Mouse (Mus musculus) hindbrain, embryonic 16.5 days (tissue): ENCODE data around the gene Palm2. TPM values are rescaled to one million over a fixed set of nuclear protein-coding genes. Genes with fewer than 3 reads are reported as not detected.

ENCODE experiments used
- ATAC-seq: fragments of 200-750 bp; cut with Nextera tagmentation; 2 replicates; pipeline ENCODE4 v1.8.0; 2017; ENCODE audit warnings: moderate TSS enrichment, moderate library complexity
- H3K27ac ChIP-seq: fragments of 300-500 bp; sonication (generic); 2 replicates; pipeline ENCODE4 v1.5.1; 2014; ENCODE audit warnings: low read depth, mild to moderate bottlenecking, control low read depth, low read length, moderate library complexity
- H3K27me3 ChIP-seq: fragments of 300-500 bp; sonication (generic); replicated peaks from 2 replicates; pipeline ENCODE4 v1.6.1; 2014; ENCODE audit warnings: low read length; ENCODE audit not compliant: control insufficient read depth, insufficient read depth
- H3K36me3 ChIP-seq: fragments of 300-500 bp; sonication (generic); 2 replicates; pipeline ENCODE4 v1.6.1; 2014; ENCODE audit warnings: mild to moderate bottlenecking, low read length, moderate library complexity, mixed read lengths; ENCODE audit not compliant: control insufficient read depth, insufficient read depth
- H3K4me1 ChIP-seq: fragments of 300-500 bp; sonication (generic); 2 replicates; pipeline ENCODE4 v1.6.1; 2014; ENCODE audit warnings: low read depth, low read length; ENCODE audit not compliant: control insufficient read depth, insufficient read depth
- H3K4me2 ChIP-seq: fragments of 300-500 bp; sonication (generic); 2 replicates; pipeline ENCODE4 v1.6.1; 2014; ENCODE audit warnings: mild to moderate bottlenecking, low read length, control low read depth, moderate library complexity
- H3K4me3 ChIP-seq: fragments of 300-500 bp; sonication (generic); 2 replicates; pipeline ENCODE4 v1.5.1; 2014; ENCODE audit warnings: mild to moderate bottlenecking, low read length, control low read depth, moderate library complexity
- H3K9ac ChIP-seq: fragments of 300-500 bp; sonication (generic); 2 replicates; pipeline ENCODE4 v1.6.1; 2014; ENCODE audit warnings: low read depth, mild to moderate bottlenecking, control low read depth, low read length, moderate library complexity
- H3K9me3 ChIP-seq: fragments of 300-500 bp; sonication (generic); 2 replicates; pipeline ENCODE4 v1.6.1; 2014; ENCODE audit warnings: mild to moderate bottlenecking, low read length, moderate library complexity; ENCODE audit not compliant: control insufficient read depth
- WGBS: fragments of 180-500 bp; shearing (Covaris S2); extraction: QIAGEN DNeasy Blood & Tissue Kit; methylation state at CpG from one replicate; pipeline ENCODE4 v1.1.7; 2014; 5-methylcytosine and 5-hydroxymethylcytosine counted together
- polyA plus RNA-seq: library from polyadenylated mRNA; unstranded; fragments of >200 nt; fragmentation: Nextera tagmentation; extraction: Ambion mirVana; gene quantifications from 2 replicates; pipeline ENCODE4 v1.2.1, GENCODE M21; 2015

Palm2 gene
- polyA plus RNA-seq, 1 experiment from 2014 or later, result 20.3 TPM

DNA sequence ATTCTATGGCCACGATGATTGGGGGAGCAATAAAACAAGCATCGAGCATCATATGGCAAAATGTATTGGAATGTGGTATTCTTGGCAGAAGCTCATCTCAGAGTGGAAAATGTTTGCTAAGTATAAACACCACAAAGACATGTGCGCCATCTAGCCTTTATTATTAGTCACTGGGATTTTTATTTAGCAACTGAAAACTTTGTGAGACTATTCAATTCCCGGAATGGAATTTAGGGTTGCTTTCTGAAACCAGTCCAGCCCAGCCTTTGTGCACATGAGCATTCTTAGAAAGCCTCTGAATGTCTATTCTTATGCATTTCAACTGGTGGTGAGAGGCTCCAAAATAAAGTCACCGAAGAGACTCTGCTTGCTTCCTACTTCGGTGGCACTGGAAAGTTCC lies 55.8 kb downstream of the Palm2 start:
- H3K27me3 ChIP-seq, result no peaks in the 10 kb centered on the region
- H3K9me3 ChIP-seq, result no peaks in the 10 kb centered on the region
- H3K27ac ChIP-seq, result no peak overlapping the region
- no peak overlapping the region for H3K4me3 ChIP-seq
- H3K36me3 ChIP-seq, result no peaks in the 10 kb centered on the region
- H3K4me2 ChIP-seq, result no peak overlapping the region
- ATAC-seq, result no peak
- no peak overlapping the region for H3K9ac ChIP-seq
- no peaks in the 10 kb centered on the region for H3K4me1 ChIP-seq
- WGBS, result 79% methylated on average over 6 of the region's 6 CpGs

DNA sequence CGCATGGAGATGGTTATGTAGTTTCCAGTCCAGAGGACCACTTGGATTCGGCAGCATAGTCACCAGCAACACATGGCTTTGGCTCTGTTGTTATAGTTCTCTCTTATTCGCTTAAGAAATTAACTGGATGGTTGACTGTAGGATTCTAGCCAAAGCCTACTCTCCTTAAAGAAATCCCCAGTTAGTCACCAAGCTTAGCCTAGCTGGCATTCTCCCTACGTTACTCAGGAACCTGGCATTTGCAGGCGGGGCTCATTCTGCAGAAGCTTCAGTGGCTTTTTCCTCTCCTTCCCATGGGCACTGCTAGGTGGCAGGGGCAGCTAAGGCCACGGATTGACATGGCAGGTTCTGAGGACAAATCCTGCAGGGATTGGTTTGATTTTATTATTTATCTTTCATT lies 70.7 kb downstream of the Palm2 start:
- H3K9me3 ChIP-seq, result no peaks in the 10 kb centered on the region
- WGBS, result 89% methylated on average over 6 of the region's 6 CpGs
- H3K4me3 ChIP-seq, result no peak overlapping the region
- no peak for ATAC-seq
- H3K27me3 ChIP-seq, result no peaks in the 10 kb centered on the region
- no peak overlapping the region for H3K4me2 ChIP-seq
- no peak overlapping the region for H3K9ac ChIP-seq
- H3K4me1 ChIP-seq, result no peaks in the 10 kb centered on the region
- no peak overlapping the region for H3K27ac ChIP-seq
- no peaks in the 10 kb centered on the region for H3K36me3 ChIP-seq

DNA sequence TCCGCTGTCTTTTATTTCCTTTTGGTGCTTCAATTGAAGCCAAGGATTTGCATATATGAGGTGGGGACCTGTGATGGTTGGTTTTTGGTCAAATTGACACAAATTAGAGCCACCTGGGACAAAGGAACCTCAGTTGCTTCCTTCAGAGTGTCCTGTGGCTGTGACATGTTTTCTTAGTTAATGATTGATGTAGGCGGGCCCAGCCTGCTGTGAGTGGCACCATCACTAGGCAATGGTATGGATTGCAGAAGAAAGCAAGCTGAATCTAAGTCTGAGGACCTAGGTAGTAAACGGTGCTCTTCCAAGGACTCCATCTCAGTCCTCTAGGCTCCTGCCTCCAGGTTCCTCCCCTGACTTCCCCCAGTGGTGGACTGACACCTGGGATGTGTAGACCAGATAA lies 76.5 kb downstream of the Palm2 start:
- no peak for ATAC-seq
- WGBS, result 81% methylated on average over 3 of the region's 3 CpGs

DNA sequence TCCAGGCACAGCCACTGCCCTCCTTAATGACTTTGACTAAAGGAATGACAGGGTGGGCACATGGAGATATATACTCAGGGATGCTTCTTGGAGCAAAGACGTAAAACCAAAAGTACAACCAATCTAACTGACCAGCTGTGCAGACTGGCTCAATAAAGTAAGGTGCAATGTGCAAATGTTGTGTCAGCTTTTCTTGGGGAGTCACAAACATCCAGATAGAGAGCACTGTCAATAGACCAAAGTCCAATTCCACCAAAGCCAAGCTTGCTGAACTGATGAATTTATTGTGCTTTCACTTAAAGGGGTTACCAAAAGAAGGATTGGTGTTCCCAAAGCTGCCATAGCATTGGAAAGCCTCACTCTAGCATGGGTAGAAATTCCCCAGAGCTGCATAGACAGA lies 77.7 kb downstream of the Palm2 start:
- Histone ChIP-seq H3K9me3 (no peaks in the 10 kb centered on the region), H3K9ac (no peak overlapping the region), H3K36me3 (no peaks in the 10 kb centered on the region), H3K4me3 (no peak overlapping the region), H3K4me2 (no peak overlapping the region), H3K27me3 (no peaks in the 10 kb centered on the region), H3K27ac (no peak overlapping the region), H3K4me1 (no peaks in the 10 kb centered on the region)
- ATAC-seq, result no peak
- WGBS, result 97% methylated on average over 1 of the region's 1 CpGs

More for the DNA sequence above, 76.5 kb downstream of the Palm2 start:
- Histone ChIP-seq H3K27ac (no peak overlapping the region), H3K9me3 (no peaks in the 10 kb centered on the region), H3K4me2 (no peak overlapping the region), H3K36me3 (no peaks in the 10 kb centered on the region), H3K4me1 (no peaks in the 10 kb centered on the region), H3K27me3 (no peaks in the 10 kb centered on the region), H3K9ac (no peak overlapping the region), H3K4me3 (no peak overlapping the region)

DNA sequence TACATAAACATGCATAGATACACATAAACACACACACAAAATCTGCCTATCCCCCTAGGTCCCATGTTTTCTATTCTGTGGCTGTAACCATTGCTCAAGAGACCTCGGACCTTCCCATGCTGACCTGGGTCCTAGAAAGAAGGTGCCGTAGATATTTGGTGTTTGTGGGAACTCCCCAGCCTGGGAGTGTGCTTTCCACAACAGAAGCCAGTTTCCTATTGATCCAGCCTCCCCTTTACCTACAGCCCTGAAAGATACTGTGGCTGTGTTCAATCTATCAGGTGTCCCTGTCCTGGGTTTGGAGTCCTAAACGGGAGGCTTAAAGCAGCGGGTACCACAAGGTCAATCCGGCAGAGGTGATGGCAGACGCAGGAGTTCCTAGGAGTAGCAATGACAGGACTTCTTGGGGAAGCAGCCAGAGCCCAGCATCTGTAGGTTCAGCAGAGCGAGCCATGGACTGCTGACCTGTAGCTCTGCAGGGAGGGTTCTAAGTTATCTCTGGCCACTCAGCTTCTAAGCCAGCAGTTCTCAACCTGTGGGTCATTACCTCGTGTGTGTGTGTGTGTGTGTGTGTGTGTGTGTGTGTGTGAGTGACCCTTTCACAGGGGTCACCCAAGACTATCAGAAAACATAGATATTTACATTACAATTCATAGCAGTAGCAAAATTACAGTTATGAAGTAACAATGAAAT lies 79.3 kb downstream of the Palm2 start:
- Histone ChIP-seq H3K4me1 (no peaks in the 10 kb centered on the region), H3K27me3 (no peaks in the 10 kb centered on the region), H3K4me3 (no peak overlapping the region), H3K9me3 (no peaks in the 10 kb centered on the region), H3K27ac (no peak overlapping the region), H3K36me3 (no peaks in the 10 kb centered on the region), H3K4me2 (no peak overlapping the region), H3K9ac (no peak overlapping the region)
- 84% methylated on average over 8 of the region's 8 CpGs for WGBS
- no peak for ATAC-seq

DNA sequence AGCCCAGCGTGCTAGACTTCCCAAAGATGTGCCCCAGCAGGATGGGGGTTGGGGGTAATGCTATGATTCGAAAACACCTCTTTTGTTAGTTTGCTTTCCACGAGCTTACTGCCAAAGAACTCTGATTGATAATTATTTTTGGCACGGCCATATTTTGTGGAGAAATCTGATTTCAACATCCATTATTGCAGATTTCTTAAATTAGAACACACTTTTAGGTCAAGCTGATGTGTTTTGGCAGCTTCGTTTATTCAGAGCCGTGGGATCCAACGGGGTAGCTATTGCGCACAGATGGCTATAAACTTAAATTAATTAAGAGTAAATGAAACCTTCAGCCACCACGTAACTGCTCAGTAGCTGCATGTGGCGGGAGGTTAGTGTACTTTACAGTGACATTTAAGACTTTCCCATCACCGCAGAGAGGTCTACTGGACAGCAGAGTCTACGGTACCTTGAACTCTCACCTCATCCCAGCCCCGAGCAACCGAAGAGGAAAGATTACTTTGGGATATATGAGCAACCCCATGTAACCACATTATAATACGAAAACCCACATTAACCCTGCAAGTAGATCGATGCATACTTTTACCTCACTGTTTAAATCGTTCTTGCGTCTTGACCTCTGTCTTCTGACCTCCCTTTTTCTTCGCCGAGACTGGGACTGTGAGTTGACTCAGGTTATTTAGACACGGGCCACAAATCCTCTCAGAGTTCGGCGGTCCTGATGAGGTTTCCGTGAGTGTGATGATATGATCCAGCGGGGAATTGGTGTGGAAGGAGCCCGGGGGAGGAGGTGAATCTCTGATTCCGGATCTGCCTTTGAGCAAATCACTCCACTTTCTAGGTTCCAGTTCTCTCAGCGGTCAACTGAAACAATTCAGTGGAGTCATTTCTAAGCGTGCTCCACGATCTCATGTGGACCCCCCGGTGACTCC lies 80.2 kb downstream of the Palm2 start:
- WGBS, result 80% methylated on average over 31 of the region's 31 CpGs
- Histone ChIP-seq H3K27ac (no peak overlapping the region), H3K9ac (no peak overlapping the region), H3K27me3 (no peaks in the 10 kb centered on the region), H3K36me3 (no peaks in the 10 kb centered on the region), H3K4me2 (no peak overlapping the region), H3K9me3 (no peaks in the 10 kb centered on the region), H3K4me3 (no peak overlapping the region), H3K4me1 (no peaks in the 10 kb centered on the region)
- no peak for ATAC-seq

DNA sequence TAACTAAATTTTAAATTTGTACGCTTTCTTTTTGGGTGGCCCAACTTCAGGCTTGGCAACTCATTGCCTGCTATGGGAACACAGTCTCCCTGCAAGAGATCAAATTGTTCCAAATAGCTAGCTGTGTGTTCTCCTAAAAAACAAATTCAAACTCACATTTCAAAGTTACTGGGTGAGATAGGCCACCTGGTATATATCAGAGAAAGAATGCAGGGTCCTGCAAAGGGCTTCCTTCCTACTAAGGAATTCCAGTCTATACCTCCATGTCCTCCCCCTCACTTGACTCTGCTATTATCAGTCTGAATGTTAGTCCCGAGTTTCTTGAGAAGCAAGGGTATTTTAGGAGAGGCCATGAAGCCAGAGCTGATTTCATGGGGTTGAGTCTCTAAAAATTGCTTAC lies 81.3 kb downstream of the Palm2 start:
- WGBS, result 73% methylated on average over 2 of the region's 2 CpGs
- no peaks in the 10 kb centered on the region for H3K4me1 ChIP-seq
- H3K9me3 ChIP-seq, result no peaks in the 10 kb centered on the region
- no peak for ATAC-seq
- no peak overlapping the region for H3K4me2 ChIP-seq
- H3K27me3 ChIP-seq, result no peaks in the 10 kb centered on the region
- H3K9ac ChIP-seq, result no peak overlapping the region
- H3K27ac ChIP-seq, result no peak overlapping the region
- no peak overlapping the region for H3K4me3 ChIP-seq
- no peaks in the 10 kb centered on the region for H3K36me3 ChIP-seq

DNA sequence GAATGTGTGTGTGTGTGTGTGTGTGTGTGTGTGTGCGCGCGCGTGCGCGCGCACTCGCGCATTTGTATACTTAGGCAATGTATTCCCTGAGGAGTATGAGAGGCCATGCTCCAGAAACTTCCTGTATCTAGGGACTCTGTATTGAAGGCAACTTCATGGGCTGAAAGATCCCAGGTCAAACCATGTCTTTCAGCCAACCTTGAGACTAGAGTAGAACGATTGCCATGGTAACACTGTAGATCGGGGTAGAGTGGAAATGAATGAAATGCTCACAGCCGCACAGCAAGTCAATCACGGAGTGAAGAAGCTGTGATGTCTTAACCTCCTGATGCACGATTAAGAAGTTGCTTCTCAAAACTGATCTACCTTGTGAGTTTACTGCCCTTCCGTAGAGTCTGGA lies 89.4 kb downstream of the Palm2 start:
- no peaks in the 10 kb centered on the region for H3K27me3 ChIP-seq
- no peaks in the 10 kb centered on the region for H3K36me3 ChIP-seq
- 92% methylated on average over 15 of the region's 15 CpGs for WGBS
- no peak overlapping the region for H3K9ac ChIP-seq
- no peaks in the 10 kb centered on the region for H3K4me1 ChIP-seq
- no peak for ATAC-seq
- H3K9me3 ChIP-seq, result no peaks in the 10 kb centered on the region
- no peak overlapping the region for H3K4me3 ChIP-seq
- no peak overlapping the region for H3K27ac ChIP-seq
- H3K4me2 ChIP-seq, result no peak overlapping the region

DNA sequence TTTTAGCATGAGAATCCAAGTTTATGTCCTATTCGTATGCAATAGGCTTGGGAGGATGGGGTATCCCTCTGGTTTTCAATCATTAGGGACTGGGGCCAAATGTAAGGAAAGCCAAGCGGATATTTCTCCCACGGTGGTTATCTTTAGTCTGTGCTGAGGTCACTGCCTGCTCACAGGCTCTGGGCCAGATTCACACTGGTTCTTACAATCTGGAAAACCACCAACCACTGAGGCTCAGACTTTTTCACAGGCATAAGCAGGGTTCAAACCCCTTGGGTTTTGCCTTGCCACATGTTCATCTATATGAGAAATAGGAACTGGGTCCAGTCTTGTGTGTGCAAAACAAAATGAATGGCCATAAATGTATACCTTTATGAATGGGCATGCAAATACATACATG lies 90.4 kb downstream of the Palm2 start:
- ATAC-seq, result 0 out of 2 replicates have a peak, but pooled peaks have one; percentile 14
- H3K27me3 ChIP-seq, result no peaks in the 10 kb centered on the region
- H3K36me3 ChIP-seq, result no peaks in the 10 kb centered on the region
- 69% methylated on average over 3 of the region's 3 CpGs for WGBS
- H3K4me3 ChIP-seq, result no peak overlapping the region
- no peak overlapping the region for H3K9ac ChIP-seq
- no peaks in the 10 kb centered on the region for H3K4me1 ChIP-seq
- H3K9me3 ChIP-seq, result no peaks in the 10 kb centered on the region
- H3K27ac ChIP-seq, result no peak overlapping the region
- no peak overlapping the region for H3K4me2 ChIP-seq
